Mouse (Mus musculus): ENCODE measurements around the gene Atmin.

Gene Atmin

DNA sequence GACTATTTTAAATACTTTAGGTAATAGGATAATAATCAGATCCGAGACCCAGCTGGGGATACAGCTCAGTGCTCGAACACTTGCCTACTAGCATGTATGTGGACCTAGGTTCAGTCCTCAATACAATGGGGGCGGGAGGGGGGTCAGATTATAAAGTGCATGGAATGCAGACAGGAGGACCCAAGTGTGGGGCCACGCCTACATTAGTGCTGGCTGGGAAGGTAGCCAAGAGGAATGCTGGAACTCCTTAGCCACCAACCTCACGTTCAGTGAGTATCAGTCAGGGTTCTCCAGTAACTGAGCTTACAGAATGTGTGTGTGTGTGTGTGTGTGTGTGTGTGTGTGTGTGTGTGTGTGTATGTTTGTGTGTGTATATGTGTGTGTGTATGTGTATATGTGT, 8.2 kb downstream of the Atmin start:
- DNase-seq (ENCODE audit: low read depth, low spot score) = no peak

DNA sequence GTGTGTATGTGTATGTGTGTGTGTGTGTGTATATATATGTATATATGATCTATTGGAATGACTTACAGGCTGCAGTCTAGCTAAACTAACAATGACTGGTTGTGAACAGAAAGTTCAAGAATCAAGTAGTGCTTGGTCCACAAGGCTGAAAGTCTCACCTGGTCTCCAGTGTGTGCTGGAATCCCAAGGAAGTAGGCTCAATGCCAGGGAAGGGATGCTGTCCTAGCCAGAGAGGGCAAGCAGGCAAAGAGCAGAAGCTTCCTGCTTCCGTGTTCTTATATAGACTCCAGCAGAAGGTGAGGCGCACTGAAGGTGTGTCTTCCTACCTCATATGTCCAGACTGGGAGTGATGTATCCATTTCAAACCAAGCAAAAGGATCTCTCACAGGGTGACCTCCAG, 8.6 kb downstream of the Atmin start:
- DNase-seq (ENCODE audit: low read depth, low spot score) = no peak

DNA sequence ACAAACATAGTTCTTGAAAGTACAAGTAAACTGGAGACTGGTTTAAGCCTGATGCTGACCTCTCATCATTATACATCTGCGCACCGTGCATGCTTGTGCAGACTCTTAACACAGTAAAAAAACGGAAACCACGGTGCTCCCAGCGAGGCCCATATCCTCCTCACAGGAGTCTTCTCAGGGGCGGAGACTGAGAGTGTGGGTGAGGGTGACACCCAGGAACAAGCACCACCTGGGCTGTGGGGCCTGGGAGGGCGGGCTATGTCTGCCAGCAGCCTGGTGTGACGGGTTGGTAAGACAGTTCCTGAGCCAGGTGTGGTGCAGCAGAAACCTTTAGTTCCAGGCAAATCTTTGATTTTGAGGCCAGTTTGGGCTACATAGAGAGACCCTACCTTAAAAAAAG, 9.2 kb downstream of the Atmin start:
- no peak for DNase-seq (ENCODE audit: low read depth, low spot score)

DNA sequence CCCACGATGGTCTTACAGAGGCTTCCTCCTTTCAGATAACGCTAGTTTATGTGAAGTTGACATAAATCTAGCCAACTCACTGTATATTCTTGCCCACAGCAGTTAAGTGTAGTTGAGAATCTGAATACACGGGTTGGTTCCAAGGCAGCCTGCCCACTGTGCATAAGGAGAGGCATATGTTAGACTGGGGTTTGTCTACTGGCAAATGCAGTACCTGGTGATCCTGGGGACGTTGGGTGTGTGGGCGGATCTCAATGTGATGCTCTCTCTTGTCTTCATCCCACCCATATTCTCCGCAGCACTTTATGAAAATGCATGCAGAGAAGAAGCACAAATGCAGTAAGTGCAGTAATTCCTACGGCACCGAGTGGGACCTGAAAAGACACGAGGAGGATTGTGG, 11.2 kb downstream of the Atmin start:
- DNase-seq (ENCODE audit: low read depth, low spot score) = peak; percentile 86

DNA sequence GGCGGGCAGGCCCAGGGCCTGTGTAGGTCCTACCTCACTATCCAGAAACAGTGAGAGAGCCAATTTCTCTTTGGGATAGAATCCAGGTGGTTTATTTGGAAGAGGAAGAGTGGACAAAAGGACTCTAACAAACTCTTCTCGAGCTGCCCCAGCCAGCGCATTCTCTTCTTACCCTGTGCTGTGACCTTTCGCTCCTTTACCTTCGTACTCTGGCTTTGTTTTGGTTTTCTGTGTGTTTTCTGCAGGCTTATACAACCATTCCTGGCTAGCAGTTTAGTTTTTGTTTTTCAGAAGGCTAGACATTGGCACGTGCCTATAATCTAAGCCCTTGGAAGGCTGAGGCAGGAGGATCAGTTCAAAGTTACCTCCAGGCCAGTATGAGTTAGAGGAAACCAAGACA, 26.3 kb downstream of the Atmin start:
- no peak for DNase-seq (ENCODE audit: low read depth, low spot score)

DNA sequence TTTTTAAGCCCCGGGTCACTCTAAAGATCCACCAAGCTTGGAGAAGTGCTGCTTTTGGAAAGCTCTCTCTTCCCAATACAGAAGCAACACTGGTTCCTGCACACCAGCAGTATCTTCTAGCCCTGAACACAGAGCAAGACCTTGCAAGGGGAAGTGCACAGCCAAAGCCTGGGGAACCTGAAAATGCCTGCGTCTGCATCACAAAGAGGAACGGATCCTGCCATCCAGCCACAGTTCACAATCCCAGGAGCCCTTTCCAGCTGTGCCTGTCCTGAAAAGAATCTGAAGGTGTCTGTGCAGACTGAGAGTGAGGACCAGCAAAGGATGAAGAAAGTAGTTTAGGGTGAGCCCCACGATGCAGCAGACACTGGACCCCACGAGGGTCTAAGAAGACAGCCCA, 31.9 kb downstream of the Atmin start:
- DNase-seq (ENCODE audit: low read depth, low spot score) = no peak

DNA sequence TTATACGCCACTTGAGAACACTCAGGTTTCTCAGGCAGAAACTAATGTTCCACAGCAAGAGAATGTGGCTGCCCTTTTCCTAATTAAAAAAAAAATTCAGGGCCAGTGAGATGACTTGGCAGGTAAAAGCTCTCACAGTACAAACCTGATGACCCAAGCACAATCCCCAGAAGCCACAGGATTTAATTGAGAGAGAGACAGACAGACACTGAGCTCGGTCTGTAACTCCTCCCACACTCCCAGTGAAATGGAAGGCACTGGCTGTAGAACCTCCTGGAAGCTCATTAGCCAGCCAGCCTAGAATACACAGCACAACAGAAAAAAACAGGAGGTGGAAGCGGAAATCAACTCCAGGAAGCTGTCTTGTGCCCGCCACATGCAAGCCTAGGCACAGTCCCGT, 32.4 kb downstream of the Atmin start:
- no peak for DNase-seq (ENCODE audit: low read depth, low spot score)

DNA sequence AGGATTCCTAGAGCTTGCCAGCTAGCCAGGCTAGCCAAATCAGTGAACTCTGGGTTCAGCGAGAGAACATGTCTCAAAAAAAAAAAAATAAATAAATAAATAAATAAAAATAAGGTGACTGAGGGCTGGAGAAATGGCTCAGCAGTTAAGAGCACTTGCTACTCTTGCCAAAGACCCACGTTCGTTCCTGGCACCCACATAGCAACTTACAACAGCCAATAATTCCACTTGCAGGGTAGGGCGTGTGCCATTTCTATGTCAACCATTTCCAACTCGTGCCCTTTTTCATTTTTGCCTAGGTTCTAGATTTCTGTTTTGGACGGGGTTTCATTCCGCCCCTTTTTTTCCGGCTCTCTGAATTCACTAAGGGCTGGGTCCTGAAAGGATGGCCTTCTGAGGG, 34.9 kb downstream of the Atmin start:
- DNase-seq (ENCODE audit: low read depth, low spot score) = no peak

DNA sequence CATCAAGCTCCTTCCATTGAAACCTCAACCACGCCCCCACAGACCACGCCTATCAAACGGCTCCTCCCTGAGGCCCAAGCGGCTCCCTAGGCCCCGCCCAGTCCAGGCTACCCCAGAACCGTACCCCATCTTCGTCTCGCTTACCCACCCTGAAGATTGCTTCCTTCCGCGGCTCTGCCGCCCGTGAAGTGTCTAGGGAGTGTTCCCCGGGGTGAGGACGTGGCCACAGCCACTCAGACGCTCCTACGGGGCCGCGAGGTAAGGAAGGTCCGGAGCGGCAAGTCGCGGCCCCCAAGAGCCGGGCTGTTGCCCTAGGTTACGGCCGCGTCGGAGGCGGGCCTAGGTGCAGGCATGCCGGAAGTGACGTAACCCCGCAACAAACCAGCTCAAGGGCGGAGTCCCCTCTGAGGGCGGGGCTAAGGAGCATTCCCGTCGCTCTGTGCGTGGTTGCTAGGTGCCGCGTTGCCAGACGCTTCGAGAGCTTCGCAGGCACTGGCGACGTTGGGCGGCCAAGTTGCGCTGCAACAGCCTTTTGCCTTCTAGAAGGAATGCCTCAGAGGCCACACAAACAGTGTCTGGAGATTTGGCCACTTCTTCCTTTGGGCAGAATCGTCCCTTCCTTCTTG, 35.6 kb downstream of the Atmin start, which contains the start of gene 1700030J22Rik:
Gene 1700030J22Rik, minus strand, starts transcription at position 329 of the 626 bp plus-strand sequence.
- peak; percentile 97 for DNase-seq (ENCODE audit: low read depth, low spot score)

DNA sequence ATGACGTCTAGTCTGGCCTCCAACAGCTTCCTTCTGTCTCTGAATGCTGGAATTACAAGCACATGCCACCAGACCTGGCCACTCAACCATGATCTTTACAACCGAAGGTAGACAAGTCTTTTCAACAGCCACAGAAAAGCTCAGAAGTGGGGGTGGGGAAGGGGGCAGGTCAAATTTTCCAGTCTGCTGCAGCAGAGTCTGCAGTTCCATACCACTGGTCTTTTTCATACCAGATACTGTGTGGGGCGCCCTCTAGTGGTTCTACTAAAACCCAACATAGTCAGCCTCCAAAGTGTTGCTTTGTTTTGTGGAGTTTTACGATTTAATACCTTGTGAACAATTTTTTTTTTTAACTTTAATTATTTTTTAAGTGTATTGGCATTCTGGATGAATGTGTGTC, 36.9 kb downstream of the Atmin start:
- no peak for DNase-seq (ENCODE audit: low read depth, low spot score)

DNA sequence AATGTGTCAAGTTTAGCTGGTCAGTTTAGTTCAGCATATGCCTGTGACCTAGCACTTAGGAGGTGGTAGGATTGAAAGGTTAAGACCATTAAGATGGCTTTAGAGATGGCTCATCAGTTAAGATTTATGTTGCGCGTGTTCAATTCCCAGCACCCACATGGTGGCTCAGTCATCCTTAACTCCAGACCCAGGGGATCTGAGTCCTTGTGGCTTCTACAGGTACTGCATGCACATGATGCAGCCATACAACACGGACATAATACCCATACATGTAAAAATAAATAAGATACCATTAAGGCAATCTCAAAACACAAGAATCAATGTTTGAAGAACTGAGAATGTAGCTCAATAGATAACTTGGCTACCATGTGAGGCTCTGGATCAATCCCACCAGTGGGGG, 46.6 kb downstream of the Atmin start:
- DNase-seq (ENCODE audit: low read depth, low spot score) = no peak

DNA sequence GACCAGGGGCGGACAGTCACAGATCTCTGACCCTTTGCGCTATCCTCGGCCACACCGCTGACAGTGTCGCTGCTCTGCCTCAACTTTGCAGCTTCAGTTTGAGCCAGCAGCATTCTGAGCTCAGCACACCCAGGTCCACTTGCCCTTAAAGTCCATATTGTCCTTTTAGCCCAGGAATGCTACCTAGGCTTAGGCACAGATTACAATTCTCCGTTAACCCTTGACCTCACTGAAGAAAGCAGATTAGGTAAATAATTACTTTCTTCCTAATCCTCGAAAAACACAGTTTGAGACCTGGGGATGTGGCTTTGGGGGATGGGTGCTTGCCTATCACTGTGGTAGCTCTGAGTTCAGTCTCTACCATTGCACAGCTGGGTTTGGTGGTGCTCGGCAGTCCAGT, 48.0 kb downstream of the Atmin start:
- no peak for DNase-seq (ENCODE audit: low read depth, low spot score)

DNA sequence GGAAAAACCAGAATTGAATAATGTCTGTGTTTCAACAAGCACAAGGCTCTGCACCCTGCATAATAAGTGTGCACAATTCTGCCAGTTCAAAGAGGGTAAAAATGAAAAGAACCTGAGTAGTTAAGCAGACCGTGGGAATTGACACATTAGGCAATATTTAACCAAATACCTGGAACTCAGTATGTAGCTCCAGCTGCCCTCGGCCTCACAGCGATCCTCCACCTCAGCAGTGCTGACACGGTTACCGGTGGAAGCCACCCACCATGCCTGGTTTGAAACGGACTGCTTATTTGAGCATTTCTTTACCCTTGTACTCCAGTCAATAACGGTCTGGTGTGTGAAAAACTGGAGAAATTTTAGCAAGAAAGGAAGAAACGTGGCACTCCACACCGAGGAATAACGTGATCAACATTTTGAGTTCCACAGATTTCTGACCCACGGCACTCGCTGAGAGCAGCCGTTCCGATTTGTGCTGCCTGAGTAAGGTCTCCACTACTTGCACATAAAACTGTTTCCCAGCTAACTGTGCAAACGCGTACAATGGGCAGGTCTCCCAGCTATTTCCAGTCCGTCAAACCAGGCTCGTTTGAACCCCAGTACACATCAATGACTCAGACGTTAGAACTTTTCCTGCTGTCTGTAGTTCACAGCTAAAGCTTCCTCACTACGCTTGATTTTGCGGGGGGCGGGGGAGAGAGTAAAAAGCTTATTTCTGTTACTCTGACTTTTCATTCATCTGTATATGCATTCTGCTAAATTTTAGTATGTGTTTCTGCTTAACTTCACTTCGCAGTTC, 49.2 kb downstream of the Atmin start:
- DNase-seq (ENCODE audit: low read depth, low spot score) = no peak

DNA sequence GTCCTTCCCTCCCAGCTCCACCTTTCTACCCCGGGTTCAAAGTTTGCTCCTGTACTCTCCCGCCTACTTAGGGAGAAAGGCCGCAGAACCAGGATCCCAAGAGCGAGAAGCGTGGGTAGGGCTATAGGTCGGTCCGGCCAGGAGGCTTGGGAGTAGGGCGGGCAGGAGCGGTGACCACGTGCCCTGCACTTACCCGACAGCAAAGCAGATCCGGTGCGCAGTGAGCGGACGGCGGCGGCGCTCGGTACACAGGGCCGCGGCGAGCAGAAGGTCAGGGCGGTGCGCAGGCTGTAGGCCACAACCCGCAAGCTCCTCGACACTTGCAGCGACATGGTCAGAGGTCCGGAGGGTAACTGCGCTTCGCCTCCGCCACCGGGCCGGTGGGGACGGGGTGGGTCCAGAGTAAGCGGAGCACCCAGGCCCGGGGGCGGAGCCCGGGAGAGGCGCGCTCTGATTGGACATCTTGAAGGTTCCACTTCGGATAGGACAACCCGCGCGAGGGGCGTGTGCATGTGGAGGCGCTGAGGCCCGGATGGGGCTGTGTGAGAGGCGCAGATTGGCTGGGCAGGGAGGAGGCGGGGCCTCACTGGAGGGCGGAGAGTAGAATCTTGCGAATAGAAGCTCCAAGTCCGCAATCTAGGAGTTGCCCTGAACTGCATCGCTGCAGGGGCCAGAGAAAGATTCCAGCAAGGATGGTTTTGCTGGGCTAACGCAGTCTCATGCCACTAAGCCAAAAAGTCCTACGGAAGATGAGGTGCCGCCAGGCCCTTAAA, 50.1 kb downstream of the Atmin start, which contains the start of gene Gcsh:
Gene Gcsh, minus strand, starts transcription at position 443 of the 773 bp plus-strand sequence.
- peak; percentile 96 for DNase-seq (ENCODE audit: low read depth, low spot score)

DNA sequence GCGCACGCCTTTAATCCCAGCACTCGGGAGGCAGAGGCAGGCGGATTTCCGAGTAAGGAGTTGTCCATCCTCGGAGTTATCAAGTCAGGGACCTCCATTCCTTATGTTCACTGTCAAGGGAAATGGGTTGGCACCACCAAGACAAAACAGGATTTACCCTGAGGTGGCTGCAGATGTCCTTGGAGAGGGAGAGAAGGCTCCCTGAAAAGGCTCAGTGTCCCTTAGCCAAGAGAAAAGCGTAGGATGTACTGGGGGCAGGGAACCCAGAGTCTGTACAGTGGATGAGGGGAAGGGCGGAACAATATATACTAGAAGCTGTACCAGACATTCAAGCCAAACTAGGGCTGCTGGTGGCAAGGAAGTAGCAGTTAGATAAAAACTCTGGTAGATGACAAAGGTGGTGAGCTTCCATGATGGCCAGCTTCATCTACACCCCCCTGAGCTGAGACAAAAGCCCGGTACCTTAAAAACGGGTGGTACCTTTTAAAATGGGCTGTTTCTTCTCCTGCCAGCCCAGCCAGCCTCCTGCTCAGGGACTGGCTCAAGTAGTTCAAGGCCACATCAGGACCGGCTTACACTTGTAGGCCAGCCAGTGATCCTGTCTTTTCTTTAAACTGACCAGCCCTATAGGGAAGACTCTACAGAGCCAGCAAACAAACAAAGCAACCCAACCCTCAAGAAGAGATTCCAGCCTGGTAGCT, 51.0 kb downstream of the Atmin start:
- no peak for DNase-seq (ENCODE audit: low read depth, low spot score)
